ENCODE assay signal across 14 mouse cellular contexts in the genomic region with DNA sequence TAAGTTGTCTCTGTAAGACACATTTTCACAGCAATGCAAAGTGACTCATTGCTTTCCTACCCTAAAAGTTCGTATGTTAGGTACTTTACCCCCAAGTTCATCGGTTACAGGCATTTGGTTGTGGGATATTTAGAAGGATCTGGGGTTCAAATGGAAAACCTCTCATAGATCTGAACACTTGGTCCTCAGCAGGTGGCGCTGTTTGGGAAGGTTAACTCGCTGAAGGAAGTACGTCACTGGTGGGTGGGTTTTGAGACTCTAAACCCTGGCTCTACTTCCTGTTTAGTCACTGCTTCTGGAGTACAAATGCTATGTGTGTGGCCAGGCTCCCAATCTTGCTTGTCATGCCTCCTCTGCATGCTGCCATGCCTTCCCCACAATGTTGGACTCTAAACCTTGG.
DNase-seq lines count a peak whose midpoint lies in the region; TF ChIP-seq lines count a peak whose summit lies in the region.
"Had no signal": no experiment of that assay in that cellular context is flagged by ENCODE, and none has a peak within 500 bp of the region (broad histone marks: within the 10 kb centered on the region; RNA-seq: fewer than 3 reads in every experiment).

No protein-coding gene starts in this region.

- H3K4me3 ChIP-seq in thymus, adult 2 months (ENCODE audit: control insufficient read depth, insufficient read depth, low read length), result no peak overlapping the region
- H3K4me3 ChIP-seq: embryonic facial prominence, embryonic 13.5 days; liver, embryonic 15.5 days had no signal

- TF ChIP-seq POLR2A in thymus, adult 2 months (IDR thresholded peaks at IDR 0.05; ENCODE audit: control insufficient read depth, extremely low read depth, insufficient read depth, low read length, poor library complexity), result no peak

- no peaks in the 10 kb centered on the region for H3K4me1 ChIP-seq in thymus, adult 2 months (replicated peaks; ENCODE audit: control insufficient read depth, insufficient read depth, low read length)
- H3K4me1 ChIP-seq: liver, embryonic 15.5 days had no signal

- no peaks in the 10 kb centered on the region for H3K36me3 ChIP-seq in thymus, adult 2 months (ENCODE audit: control insufficient read depth, insufficient read depth, low read length)
- H3K36me3 ChIP-seq: embryonic facial prominence, embryonic 13.5 days; liver, embryonic 15.5 days had no signal

- WGBS in thymus, adult 2 months, result 84% methylated on average over 5 of the region's 5 CpGs

- TF ChIP-seq CTCF in thymus, adult 2 months (IDR thresholded peaks at IDR 0.05; ENCODE audit: borderline replicate concordance, control insufficient read depth, extremely low read depth, insufficient read depth, low read length, poor library complexity), result no peak

- no peaks in the 10 kb centered on the region for H3K27me3 ChIP-seq in thymus, adult 2 months (ENCODE audit: control insufficient read depth, insufficient read depth, low read length)
- H3K27me3 ChIP-seq: liver, embryonic 15.5 days had no signal

- DNase-seq in embryo, embryonic 10 days (ENCODE audit: low spot score), result peak; percentile 50
- no peak for DNase-seq in embryo, embryonic 9.5 days (ENCODE audit: extremely low spot score)
- peak; percentile 10 for DNase-seq in kidney, adult 18-20 months
- no peak for DNase-seq in kidney, postnatal 14 days
- DNase-seq in thymus, adult 2 months, result no peak
- no peak for DNase-seq in thymus, adult 18-20 months
- no peak for DNase-seq in ovary, postnatal 14 days (ENCODE audit: low spot score)
- no peak for DNase-seq in layer of hippocampus, adult 18-20 months (ENCODE audit: low spot score in 2 of 2)
- DNase-seq: cerebellum, adult 11-12 months; heart, postnatal 4 days; spleen, adult 18-20 months had no signal

- peak overlapping the region; percentile 29; the same call in 1 of the 2 replicates for H3K27ac ChIP-seq in thymus, adult 2 months (ENCODE audit: control insufficient read depth, insufficient read depth, low read length)
- H3K27ac ChIP-seq: embryonic facial prominence, embryonic 13.5 days; liver, embryonic 15.5 days; macrophage had no signal

Comparison
In these comparisons a context has a peak if more than half of its experiments do, and no peak if none do; other contexts are left out.
1. DNase-seq: peak in embryo, embryonic 10 days (single experiment) and kidney, adult 18-20 months (single experiment); none in embryo, embryonic 9.5 days (single experiment), kidney, postnatal 14 days (single experiment), thymus, adult 2 months (single experiment), thymus, adult 18-20 months (0 of 2), ovary, postnatal 14 days (single experiment) and layer of hippocampus, adult 18-20 months (0 of 2).